Mouse (Mus musculus): ENCODE results near the gene Afap1. TPM values are rescaled to one million over a fixed set of nuclear protein-coding genes. Genes with fewer than 3 reads are reported as not detected.

Gene Afap1
- polyA plus RNA-seq, 1 experiment from 2014 or later = 15.1 TPM

DNA sequence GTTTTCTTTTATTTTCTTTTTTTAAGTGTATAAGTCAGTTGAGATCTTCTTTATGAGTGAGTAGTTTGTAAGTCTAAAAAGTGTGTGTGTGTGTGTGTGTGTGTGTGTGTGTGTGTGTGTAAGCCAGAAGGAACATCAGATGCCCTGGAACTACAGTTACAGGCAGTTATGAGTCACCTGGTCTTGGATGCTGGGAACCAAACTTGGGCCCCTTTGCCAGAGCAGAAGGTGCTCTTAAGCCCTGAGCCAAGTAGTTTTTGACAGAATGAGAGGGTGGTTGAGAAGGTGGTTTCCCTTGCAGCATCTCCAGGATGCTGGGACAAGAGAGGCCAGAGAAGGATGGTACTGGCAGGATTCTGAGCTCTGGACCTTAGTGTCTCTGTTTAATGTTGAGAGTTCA, 27.4 kb downstream of the Afap1 start:
- Histone ChIP-seq H3K4me1 (peaks cover 80% of the 10 kb centered on the region), H3K27ac (no peak overlapping the region)

DNA sequence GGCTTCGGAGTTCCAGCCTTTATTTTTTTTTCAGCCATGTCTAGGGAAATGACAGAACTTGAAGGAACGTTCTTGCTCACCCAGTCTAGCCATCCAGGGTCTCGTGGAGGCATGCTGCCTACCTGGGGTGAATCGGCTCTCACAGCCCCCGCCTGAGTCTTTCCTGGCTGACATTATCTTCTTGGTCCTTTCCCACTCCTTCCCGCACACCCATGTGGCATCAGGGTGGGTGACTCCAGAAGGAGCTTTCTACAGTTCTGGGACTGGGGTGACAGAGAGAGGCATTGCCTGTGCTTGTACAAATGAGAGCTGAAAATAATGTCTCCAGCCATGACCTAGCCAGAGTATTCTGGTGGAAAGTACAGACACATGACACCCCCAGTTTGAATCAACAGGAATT, 28.0 kb downstream of the Afap1 start:
- H3K36me3 ChIP-seq = no peaks in the 10 kb centered on the region
- no peaks in the 10 kb centered on the region for H3K9me3 ChIP-seq (replicated peaks)
- DNase-seq (ENCODE audit: low spot score) = no peak
- no peaks in the 10 kb centered on the region for H3K27me3 ChIP-seq (ENCODE audit: low read depth, poor library complexity, severe bottlenecking)
- H3K4me3 ChIP-seq = no peak overlapping the region
- 84% methylated on average over 6 of the region's 6 CpGs for WGBS
- H3K4me1 ChIP-seq = peaks cover 81% of the 10 kb centered on the region
- H3K27ac ChIP-seq = peak overlapping the region; percentile 64; the same call in 1 of the 2 replicates

More for the DNA sequence above, 27.4 kb downstream of the Afap1 start:
- Histone ChIP-seq H3K27me3 (ENCODE audit: low read depth, poor library complexity, severe bottlenecking) (no peaks in the 10 kb centered on the region), H3K9me3 (replicated peaks) (no peaks in the 10 kb centered on the region), H3K36me3 (no peaks in the 10 kb centered on the region), H3K4me3 (no peak overlapping the region)
- DNase-seq (ENCODE audit: low spot score) = no peak

DNA sequence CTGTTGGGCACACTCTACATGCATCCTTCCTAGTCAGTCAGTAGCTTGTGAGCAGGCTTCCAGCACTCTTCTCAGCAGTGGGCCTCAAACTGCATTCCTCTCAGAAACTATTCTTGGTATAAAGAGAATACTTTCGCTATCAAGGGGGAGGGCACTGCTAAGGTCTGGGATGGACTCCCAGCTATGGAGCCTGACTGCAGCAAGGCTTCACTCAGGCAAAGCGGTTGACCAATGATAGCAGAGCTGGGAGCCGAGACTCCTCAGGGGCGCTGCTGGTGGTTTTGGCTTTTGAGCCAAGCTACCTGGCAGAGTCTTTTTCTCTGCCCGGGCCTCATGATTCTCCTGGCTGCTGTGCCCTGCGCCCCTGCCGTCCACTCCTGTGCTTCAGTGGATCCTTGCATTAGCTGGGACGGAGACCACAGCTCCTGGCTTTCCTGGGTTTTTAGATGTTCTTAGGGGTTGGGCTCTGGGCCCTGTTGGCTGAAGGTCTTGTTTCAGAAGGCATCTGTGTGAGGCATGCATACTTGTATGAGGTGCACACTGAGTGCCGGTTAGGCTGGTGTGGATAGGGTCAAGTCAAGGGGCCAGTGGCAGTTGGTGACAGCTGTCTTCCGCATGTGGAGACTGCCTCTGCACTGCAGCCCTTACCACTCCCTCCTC, 28.6 kb downstream of the Afap1 start:
- Histone ChIP-seq H3K4me3 (no peak overlapping the region), H3K27ac (peak overlapping the region; percentile 64; the same call in 1 of the 2 replicates), H3K36me3 (no peaks in the 10 kb centered on the region), H3K27me3 (ENCODE audit: low read depth, poor library complexity, severe bottlenecking) (no peaks in the 10 kb centered on the region), H3K4me1 (peaks cover 84% of the 10 kb centered on the region), H3K9me3 (replicated peaks) (no peaks in the 10 kb centered on the region)
- peak; percentile 50 for DNase-seq (ENCODE audit: low spot score)
- WGBS = 52% methylated on average over 10 of the region's 10 CpGs

DNA sequence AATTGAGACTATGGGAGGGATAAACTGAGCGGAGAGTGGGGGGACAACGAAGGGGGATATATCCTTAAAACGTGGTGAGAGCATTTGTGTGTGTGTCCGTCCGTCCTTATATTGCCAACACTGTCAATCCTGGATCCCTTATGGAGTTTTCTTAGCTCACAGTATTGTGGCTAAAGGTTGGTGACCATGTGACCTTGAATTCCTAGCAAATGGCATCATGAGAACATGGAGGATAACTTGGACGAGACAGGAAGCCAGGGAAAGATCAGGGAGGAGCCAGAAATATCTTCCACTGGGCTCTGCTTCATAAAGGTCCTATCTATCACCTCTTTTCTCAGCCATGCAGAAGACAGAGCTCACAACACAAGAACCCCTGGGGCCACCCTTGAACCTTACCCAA, 30.3 kb downstream of the Afap1 start:
- Histone ChIP-seq H3K27me3 (ENCODE audit: low read depth, poor library complexity, severe bottlenecking) (no peaks in the 10 kb centered on the region), H3K36me3 (no peaks in the 10 kb centered on the region), H3K4me1 (peaks cover 78% of the 10 kb centered on the region), H3K4me3 (no peak overlapping the region), H3K9me3 (replicated peaks) (no peaks in the 10 kb centered on the region), H3K27ac (no peak overlapping the region)
- WGBS = 92% methylated on average over 6 of the region's 6 CpGs
- no peak for DNase-seq (ENCODE audit: low spot score)

DNA sequence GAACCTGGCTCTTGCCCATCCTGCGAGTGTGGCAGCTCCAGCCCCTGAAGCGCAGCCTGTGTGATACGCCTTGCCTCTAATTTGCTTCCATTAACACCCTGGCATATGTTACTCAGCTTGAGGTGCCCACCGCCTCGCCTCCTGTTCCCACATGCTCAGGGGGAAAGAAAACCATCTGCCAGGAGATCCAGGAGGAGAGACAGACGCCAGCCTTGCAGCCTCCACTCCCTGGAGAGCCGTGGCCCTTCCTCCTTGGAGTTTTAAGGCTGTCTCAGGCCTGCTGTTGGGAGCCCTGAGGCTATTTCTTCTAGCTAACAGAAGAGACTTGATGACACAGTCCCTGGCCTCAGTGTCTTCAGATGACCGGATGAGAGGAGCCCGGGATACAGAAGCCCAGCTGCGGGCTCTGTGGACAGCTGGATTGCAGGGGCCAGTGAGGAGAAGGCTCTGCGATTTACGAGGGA, 32.1 kb downstream of the Afap1 start:
- Histone ChIP-seq H3K9me3 (replicated peaks) (no peaks in the 10 kb centered on the region), H3K27me3 (ENCODE audit: low read depth, poor library complexity, severe bottlenecking) (no peaks in the 10 kb centered on the region), H3K36me3 (no peaks in the 10 kb centered on the region), H3K4me3 (no peak overlapping the region), H3K27ac (peak overlapping the region; percentile 57), H3K4me1 (peaks cover 61% of the 10 kb centered on the region)
- no peak for DNase-seq (ENCODE audit: low spot score)
- 23% methylated on average over 12 of the region's 12 CpGs for WGBS

DNA sequence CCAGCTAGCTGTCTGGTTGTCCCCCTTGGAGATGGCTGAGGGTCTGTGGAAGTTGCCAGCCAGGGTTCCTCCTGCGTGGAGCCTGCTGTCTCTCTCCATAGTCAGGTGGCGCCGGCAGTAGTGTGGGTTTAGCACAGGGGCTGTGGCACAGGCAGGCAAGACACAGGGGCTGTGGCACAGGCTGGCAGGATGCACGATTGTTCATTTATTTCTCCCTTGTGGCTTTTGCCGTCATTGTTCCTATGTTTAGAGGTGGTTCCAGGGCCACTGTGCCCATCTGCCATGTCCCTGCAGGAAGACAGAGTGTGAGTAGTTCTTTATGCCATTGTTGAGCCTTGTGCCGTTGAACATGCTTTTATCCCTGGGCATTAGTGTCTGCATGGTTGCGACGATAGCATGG, 33.4 kb downstream of the Afap1 start:
- Histone ChIP-seq H3K27ac (0 out of 2 replicates have a peak overlapping the region, but pooled peaks have one; percentile 56), H3K4me1 (peaks cover 49% of the 10 kb centered on the region), H3K4me3 (no peak overlapping the region), H3K9me3 (replicated peaks) (no peaks in the 10 kb centered on the region), H3K27me3 (ENCODE audit: low read depth, poor library complexity, severe bottlenecking) (no peaks in the 10 kb centered on the region), H3K36me3 (no peaks in the 10 kb centered on the region)
- WGBS = 92% methylated on average over 8 of the region's 8 CpGs
- DNase-seq (ENCODE audit: low spot score) = no peak

DNA sequence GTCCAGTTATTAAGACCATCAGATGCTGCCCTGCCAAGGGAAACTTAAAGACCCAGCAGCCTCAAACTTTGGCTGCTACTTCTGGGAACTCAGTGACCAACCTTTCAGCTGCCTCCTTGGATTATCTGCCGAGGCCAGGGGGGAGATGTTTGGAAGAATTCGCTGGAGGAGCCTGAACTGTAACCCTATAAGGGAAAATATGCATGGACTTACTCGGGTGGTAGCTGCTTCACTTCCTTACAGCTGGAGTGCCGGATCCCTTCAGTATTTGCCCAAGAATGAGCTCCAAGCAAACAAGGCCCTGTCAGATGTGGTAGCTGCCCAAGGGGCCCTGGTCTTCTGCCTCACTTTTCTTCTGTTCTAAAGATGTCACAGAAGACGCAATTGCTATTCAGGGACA, 38.2 kb downstream of the Afap1 start:
- Histone ChIP-seq H3K27ac (no peak overlapping the region), H3K36me3 (peaks cover 10% of the 10 kb centered on the region), H3K4me3 (no peak overlapping the region), H3K9me3 (replicated peaks) (no peaks in the 10 kb centered on the region), H3K27me3 (ENCODE audit: low read depth, poor library complexity, severe bottlenecking) (no peaks in the 10 kb centered on the region), H3K4me1 (peaks cover 24% of the 10 kb centered on the region)
- no peak for DNase-seq (ENCODE audit: low spot score)
- 75% methylated on average over 5 of the region's 5 CpGs for whole genome bisulfite sequencing

DNA sequence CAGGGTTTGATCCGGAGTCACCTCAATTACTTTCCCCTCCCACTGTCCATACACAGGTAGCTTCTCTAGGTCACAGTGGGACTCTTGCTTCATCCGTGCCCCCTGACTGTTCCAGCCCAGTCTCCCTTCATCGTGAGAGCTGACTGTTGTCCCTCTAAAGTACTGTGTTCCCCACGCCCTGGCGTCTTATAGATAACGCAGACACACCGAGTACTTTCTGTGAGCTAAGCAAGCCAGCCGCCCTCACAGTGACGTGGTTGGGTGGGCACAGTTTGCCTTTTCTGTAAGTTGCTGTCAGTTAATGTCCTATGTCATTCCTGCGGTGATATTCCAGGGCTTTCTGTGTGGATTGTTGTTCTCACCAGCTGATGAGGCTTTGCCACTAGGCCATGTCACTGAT, 39.9 kb downstream of the Afap1 start:
- WGBS = 93% methylated on average over 10 of the region's 10 CpGs
- no peak overlapping the region for H3K27ac ChIP-seq
- H3K9me3 ChIP-seq (replicated peaks) = no peaks in the 10 kb centered on the region
- H3K4me1 ChIP-seq = peaks cover 18% of the 10 kb centered on the region
- no peaks in the 10 kb centered on the region for H3K27me3 ChIP-seq (ENCODE audit: low read depth, poor library complexity, severe bottlenecking)
- H3K36me3 ChIP-seq = peaks cover 17% of the 10 kb centered on the region
- no peak for DNase-seq (ENCODE audit: low spot score)
- H3K4me3 ChIP-seq = no peak overlapping the region

DNA sequence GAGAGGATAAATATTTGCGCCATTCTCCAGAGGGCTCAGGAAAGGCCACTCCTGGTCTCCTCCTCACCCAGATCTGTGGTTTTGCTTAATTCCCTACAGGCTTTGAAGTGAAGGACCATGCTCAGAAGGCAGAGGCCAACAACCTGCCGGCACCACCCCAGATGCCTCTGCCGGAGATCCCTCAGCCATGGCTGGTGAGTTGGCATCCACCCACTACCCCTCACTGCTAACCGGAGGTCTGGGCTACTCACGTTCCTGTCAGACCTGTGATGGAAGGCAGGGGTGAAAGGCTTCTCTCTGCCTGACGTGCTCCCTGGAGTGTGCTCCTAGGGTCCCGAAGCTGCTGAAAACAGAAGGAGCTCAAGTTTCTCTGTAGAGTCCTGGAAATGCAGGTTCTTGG, 42.8 kb downstream of the Afap1 start:
- Histone ChIP-seq H3K4me1 (peaks cover 23% of the 10 kb centered on the region), H3K4me3 (no peak overlapping the region), H3K36me3 (peaks cover 17% of the 10 kb centered on the region), H3K27me3 (ENCODE audit: low read depth, poor library complexity, severe bottlenecking) (no peaks in the 10 kb centered on the region), H3K27ac (peak overlapping the region; percentile 19; the same call in 1 of the 2 replicates), H3K9me3 (replicated peaks) (no peaks in the 10 kb centered on the region)
- DNase-seq (ENCODE audit: low spot score) = no peak
- WGBS = 84% methylated on average over 7 of the region's 7 CpGs

DNA sequence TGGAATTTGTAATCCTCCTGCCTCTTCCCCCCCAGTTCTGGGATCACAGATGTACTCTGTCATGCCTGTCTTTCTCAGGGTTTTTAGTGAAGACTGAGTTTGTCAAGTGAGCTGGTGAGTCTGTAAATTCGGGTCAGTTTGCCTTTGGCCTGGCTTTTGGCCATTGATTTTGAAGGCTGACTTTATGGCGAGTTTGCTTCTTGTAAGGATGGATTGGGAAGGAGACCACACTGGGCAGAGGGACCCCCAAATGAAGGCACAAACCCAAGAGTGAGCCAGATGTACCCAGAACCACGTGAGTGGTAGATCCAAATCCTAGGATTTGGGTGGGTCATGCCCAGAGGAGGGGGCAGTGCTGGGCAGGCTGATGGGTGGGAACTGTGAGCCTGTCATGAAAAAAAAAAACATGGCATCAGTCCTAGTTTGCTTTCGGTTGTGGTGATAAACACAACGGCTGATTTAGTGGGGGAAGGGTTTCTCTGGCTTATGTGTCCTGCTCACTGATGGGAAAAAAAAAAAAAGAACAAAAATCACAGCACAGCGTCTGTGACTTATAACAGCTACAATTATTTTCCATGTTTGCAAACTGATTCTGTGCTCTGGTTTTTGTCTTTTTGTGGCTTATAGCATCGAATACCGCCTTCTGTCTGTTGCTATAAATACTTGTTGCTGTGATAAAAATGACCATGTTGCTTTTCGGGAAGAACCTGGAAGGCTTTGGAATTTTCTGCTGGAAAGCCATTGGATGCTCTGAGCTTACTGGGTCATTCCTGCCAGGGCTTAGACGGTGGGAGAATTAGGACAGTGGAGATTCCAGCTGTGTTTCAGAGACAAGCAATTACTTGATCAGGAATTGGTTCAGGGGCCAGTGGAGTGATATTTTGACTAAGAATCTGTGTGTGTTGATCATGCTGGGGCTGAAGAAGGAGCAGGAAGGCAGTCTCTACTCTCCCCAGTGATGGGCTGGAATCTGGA, 45.4 kb downstream of the Afap1 start:
- H3K4me3 ChIP-seq = no peak overlapping the region
- H3K4me1 ChIP-seq = peaks cover 23% of the 10 kb centered on the region
- no peak for DNase-seq (ENCODE audit: low spot score)
- H3K27me3 ChIP-seq (ENCODE audit: low read depth, poor library complexity, severe bottlenecking) = no peaks in the 10 kb centered on the region
- H3K9me3 ChIP-seq (replicated peaks) = no peaks in the 10 kb centered on the region
- H3K27ac ChIP-seq = no peak overlapping the region
- peaks cover 29% of the 10 kb centered on the region for H3K36me3 ChIP-seq
- 82% methylated on average over 10 of the region's 10 CpGs for WGBS

DNA sequence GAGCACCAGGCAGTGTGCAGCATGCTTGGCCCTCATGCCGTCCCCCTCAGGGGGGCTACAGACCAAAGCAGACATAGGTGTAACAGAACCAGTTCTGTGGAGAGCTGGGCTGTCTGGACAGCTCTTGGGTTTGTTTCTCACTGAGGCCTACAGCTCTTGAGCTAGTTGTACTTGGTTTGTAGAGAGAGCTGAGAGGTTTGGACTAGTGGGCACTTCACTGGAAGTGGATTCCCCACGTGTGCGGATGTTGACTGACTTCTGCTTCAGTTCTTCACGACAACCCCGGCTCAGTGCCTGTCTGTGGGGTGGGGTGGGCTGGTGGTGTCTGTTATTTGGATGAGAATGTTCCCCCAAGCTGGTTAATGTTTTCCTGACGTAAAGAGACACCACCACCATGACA, 46.8 kb downstream of the Afap1 start:
- Histone ChIP-seq H3K4me1 (peaks cover 23% of the 10 kb centered on the region), H3K4me3 (no peak overlapping the region), H3K36me3 (peaks cover 42% of the 10 kb centered on the region), H3K9me3 (replicated peaks) (no peaks in the 10 kb centered on the region), H3K27me3 (ENCODE audit: low read depth, poor library complexity, severe bottlenecking) (no peaks in the 10 kb centered on the region), H3K27ac (peak overlapping the region; percentile 20; the same call in 1 of the 2 replicates)
- DNase-seq (ENCODE audit: low spot score) = no peak
- 87% methylated on average over 6 of the region's 6 CpGs for WGBS

DNA sequence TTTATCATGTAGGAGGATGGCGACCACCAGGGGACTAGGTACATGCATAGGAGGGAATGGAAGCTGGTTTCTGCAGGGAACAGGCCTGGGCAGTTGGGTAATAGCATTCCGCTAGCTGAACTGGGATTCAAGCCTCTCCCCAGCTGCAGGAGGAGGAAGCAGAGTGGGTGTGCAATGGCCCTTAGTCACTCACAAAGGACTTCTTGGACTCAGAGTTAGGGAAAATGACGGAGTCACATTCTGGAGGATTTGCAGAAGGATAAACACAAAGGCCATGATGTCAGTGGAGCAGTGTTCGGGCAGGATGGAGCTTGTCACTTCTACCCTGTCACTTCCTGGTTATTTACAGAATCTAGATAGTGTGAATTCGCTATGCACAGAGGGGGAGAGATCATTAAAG, 50.4 kb downstream of the Afap1 start:
- no peak overlapping the region for H3K4me3 ChIP-seq
- H3K4me1 ChIP-seq = peaks cover 9% of the 10 kb centered on the region; the same call in 1 of the 2 replicates
- DNase-seq (ENCODE audit: low spot score) = no peak
- WGBS = 84% methylated on average over 5 of the region's 5 CpGs
- H3K27me3 ChIP-seq (ENCODE audit: low read depth, poor library complexity, severe bottlenecking) = no peaks in the 10 kb centered on the region
- no peak overlapping the region for H3K27ac ChIP-seq
- H3K9me3 ChIP-seq (replicated peaks) = no peaks in the 10 kb centered on the region
- peaks cover 52% of the 10 kb centered on the region for H3K36me3 ChIP-seq

DNA sequence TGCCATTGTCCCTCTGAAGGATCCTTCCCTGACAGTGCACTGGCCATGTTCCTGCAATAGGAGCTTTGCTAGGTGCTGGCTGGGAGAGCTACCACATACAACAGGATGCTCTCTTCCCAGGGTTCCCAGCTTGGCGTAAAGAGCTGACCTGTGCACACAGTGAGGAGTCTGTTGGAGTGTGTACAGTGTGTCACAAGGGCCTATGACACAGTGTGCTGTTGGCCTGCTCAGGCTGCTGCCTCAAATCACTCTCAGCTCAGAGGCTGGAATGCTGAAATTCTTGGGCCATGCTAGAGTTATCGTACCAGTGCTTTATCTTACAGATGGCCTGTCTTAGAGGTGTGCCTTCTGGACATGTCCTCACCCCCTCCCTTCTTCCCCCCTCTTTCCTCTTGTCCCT, 53.7 kb downstream of the Afap1 start:
- peaks cover 82% of the 10 kb centered on the region for H3K36me3 ChIP-seq
- H3K4me1 ChIP-seq = peaks cover 4% of the 10 kb centered on the region; the same call in 1 of the 2 replicates
- no peak overlapping the region for H3K4me3 ChIP-seq
- no peak for DNase-seq (ENCODE audit: low spot score)
- 93% methylated on average over 2 of the region's 2 CpGs for WGBS
- H3K9me3 ChIP-seq (replicated peaks) = no peaks in the 10 kb centered on the region
- no peaks in the 10 kb centered on the region for H3K27me3 ChIP-seq (ENCODE audit: low read depth, poor library complexity, severe bottlenecking)
- no peak overlapping the region for H3K27ac ChIP-seq

Data from limb, embryonic 10.5 days (tissue).